Mouse (Mus musculus): ENCODE data around the gene Cish.

The Cish gene

GRCm38 (mm10) chr9:107343146-107343943 is 47.5 kb downstream of the Cish start:
- in situ Hi-C loops (cut with MboI, MseI), result loop anchor here in 1 of 2 experiments (5.0 kb wide), 2 partner anchors 96 to 451 kb away; partner anchors contain the start of gene Manf

GRCm38 (mm10) chr9:107344027-107344426 is 48.2 kb downstream of the Cish start:
- in situ Hi-C loops (cut with MboI, MseI), result loop anchor here in 1 of 2 experiments (5.0 kb wide), 2 partner anchors 97 to 452 kb away; partner anchors contain the start of gene Manf

- in situ Hi-C loops (cut with MboI, MseI), result no loop called here
Observed at GRCm38 (mm10) chr9:107346081-107346480, 50.3 kb downstream of the Cish start.

- in situ Hi-C loops (cut with MboI, MseI), result no loop called here
Observed at GRCm38 (mm10) chr9:107347586-107348183, 51.9 kb downstream of the Cish start.

- in situ Hi-C loops (cut with MboI, MseI), result no loop called here
Observed at GRCm38 (mm10) chr9:107349321-107349720, 53.5 kb downstream of the Cish start.

All from T-helper 17 cell (primary cell).